Mouse (Mus musculus): ENCODE results near the gene Clint1.

DNA sequence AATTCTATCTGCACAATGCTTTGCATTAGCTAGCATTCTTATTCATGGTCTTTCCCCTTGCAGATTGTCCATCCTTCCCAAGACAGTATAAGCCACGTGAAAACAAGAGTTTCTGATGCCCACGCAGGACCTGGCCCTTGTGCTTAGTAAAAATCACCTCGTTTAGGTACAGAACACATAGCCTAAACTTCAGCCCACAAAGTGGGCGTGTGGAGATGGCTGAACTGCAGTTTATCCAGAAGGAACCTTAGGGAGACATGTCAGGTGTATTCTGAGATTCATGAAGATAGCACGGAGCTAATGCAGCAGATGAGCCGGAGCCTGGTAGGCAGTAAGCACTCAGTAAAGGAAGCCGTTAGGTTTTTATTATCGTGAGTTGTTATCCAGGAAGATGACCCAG, 69.2 kb downstream of the Clint1 start:
- no peak for TF ChIP-seq CTCF (IDR thresholded peaks at IDR 0.05; ENCODE audit: low read depth)
- no peak for TF ChIP-seq EP300 (IDR thresholded peaks at IDR 0.05; ENCODE audit: low read depth)

Data from heart, postnatal 0 days (tissue).